Mouse (Mus musculus): ENCODE data around the gene Kcnj12. TPM values are rescaled to one million over a fixed set of nuclear protein-coding genes. Genes with fewer than 3 reads are reported as not detected.

The Kcnj12 gene
- total and polyA plus RNA-seq, 3 experiments = 26.7 to 35.7 (median 29.5) TPM

DNA sequence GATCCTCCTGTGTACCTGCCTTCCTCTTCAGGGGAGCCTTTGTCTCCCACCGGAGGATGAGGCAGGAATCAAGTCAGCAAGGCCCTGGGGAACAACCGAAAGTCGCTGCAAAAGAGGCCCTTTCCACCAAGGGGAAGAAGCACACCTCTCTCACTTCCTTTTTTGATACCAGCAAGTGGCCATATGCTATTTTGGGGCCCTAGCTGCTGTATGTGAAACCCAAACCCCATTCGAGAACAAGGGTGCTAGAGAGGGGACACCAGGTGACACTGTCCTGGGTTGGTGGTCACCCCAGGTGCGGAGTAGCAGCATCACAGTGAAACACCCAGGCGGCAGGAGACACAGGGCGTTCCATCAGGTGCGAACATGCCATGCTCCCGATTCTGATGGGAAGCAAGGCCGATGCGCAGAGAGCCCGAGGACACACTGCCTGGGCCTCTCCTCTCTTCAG, 86.6 kb downstream of the Kcnj12 start:
- Histone ChIP-seq H3K4me3 (no peak overlapping the region), H3K4me1 (ENCODE audit: control insufficient read depth, insufficient read depth, low read length) (no peaks in the 10 kb centered on the region), H3K27ac (no peak overlapping the region), H3K36me3 (ENCODE audit: control insufficient read depth, insufficient read depth, low read length) (no peaks in the 10 kb centered on the region), H3K9ac (ENCODE audit: low read depth, low read length) (no peak overlapping the region), H3K79me2 (replicated peaks; ENCODE audit: control insufficient read depth, insufficient read depth, low read length) (no peaks in the 10 kb centered on the region), H3K27me3 (ENCODE audit: control insufficient read depth, insufficient read depth, low read length) (no peaks in the 10 kb centered on the region)
- intact Hi-C loops (cut with DNase I) = loop anchor here (5.0 to 10.0 kb wide), 3 partner anchors 278 to 734 kb away; no protein-coding TSS in a partner anchor
- peak in 1 of 2 experiments; percentile 28 for DNase-seq
- 76% methylated on average over 12 of the region's 12 CpGs for WGBS
- TF ChIP-seq POLR2A (IDR thresholded peaks at IDR 0.05; ENCODE audit: insufficient read depth, low read depth, low read length) = no peak
- no peak for TF ChIP-seq EP300 (IDR thresholded peaks at IDR 0.05; ENCODE audit: insufficient read depth, low read depth, low read length)
- TF ChIP-seq CTCF (IDR thresholded peaks at IDR 0.05) = no peak

- Histone ChIP-seq H3K27me3 (ENCODE audit: control insufficient read depth, insufficient read depth, low read length) (no peaks in the 10 kb centered on the region), H3K4me3 (no peak overlapping the region), H3K36me3 (ENCODE audit: control insufficient read depth, insufficient read depth, low read length) (no peaks in the 10 kb centered on the region), H3K4me1 (ENCODE audit: control insufficient read depth, insufficient read depth, low read length) (no peaks in the 10 kb centered on the region), H3K79me2 (replicated peaks; ENCODE audit: control insufficient read depth, insufficient read depth, low read length) (no peaks in the 10 kb centered on the region), H3K27ac (no peak overlapping the region), H3K9ac (ENCODE audit: low read depth, low read length) (no peak overlapping the region)
- TF ChIP-seq EP300 (IDR thresholded peaks at IDR 0.05; ENCODE audit: insufficient read depth, low read depth, low read length) (no peak), POLR2A (IDR thresholded peaks at IDR 0.05; ENCODE audit: insufficient read depth, low read depth, low read length) (no peak), CTCF (IDR thresholded peaks at IDR 0.05) (no peak)
- DNase-seq = no peak
- WGBS = 73% methylated on average over 6 of the region's 6 CpGs
- intact Hi-C loops (cut with DNase I) = loop anchor here (5.0 to 10.0 kb wide), 3 partner anchors 278 to 735 kb away; no protein-coding TSS in a partner anchor
These were observed 87.3 kb downstream of the Kcnj12 start for GRCm38 (mm10) chr11:61109707-61110106.

DNA sequence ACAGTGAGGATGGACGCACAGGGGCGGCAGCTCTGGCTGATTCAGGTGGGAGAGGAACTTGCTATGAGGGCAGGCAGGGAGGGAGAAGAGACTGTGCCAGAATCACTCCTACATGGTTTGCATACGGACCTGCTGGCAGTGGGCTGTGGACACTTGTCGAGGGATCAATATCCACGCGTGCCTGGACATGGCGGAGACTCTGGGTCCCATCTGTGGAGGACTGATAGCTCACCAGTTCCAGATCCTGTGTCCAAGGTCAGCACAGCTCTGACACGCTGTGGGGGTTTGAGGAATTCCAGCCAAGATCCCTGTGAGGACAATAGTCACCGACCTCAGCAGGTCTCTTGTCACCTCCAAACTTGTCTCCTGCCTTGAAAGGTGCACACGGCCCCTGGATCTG, 87.7 kb downstream of the Kcnj12 start:
- intact Hi-C loops (cut with DNase I) = no loop called here
- H3K36me3 ChIP-seq (ENCODE audit: control insufficient read depth, insufficient read depth, low read length) = no peaks in the 10 kb centered on the region
- H3K4me1 ChIP-seq (ENCODE audit: control insufficient read depth, insufficient read depth, low read length) = no peaks in the 10 kb centered on the region
- H3K4me3 ChIP-seq = no peak overlapping the region
- H3K9ac ChIP-seq (ENCODE audit: low read depth, low read length) = no peak overlapping the region
- H3K27me3 ChIP-seq (ENCODE audit: control insufficient read depth, insufficient read depth, low read length) = no peaks in the 10 kb centered on the region
- TF ChIP-seq POLR2A (IDR thresholded peaks at IDR 0.05; ENCODE audit: insufficient read depth, low read depth, low read length) = no peak
- no peak for TF ChIP-seq CTCF (IDR thresholded peaks at IDR 0.05)
- TF ChIP-seq EP300 (IDR thresholded peaks at IDR 0.05; ENCODE audit: insufficient read depth, low read depth, low read length) = no peak
- no peaks in the 10 kb centered on the region for H3K79me2 ChIP-seq (replicated peaks; ENCODE audit: control insufficient read depth, insufficient read depth, low read length)
- WGBS = 66% methylated on average over 10 of the region's 10 CpGs
- DNase-seq = no peak
- no peak overlapping the region for H3K27ac ChIP-seq

DNA sequence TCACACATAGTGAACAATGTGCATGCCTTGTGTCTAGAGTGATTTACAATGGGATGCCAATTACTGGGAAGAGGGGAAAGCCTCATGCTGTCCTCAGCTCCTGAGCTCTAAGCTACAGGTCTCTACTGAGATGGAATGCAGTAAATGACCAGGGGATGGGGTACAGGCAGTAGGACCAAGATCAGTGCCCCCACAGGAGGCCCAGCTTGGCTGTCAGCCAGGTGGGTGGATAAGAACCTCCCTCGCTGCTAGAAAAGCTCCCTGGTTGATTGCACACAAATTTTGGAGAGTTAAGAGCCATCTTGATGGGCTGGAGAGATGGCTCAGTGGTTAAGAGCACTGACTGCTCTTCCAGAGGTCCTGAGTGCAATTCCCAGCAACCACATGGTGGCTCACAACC, 88.6 kb downstream of the Kcnj12 start:
- intact Hi-C loops (cut with DNase I) = no loop called here
- no peaks in the 10 kb centered on the region for H3K27me3 ChIP-seq (ENCODE audit: control insufficient read depth, insufficient read depth, low read length)
- WGBS = 50% methylated on average over 1 of the region's 1 CpGs
- H3K4me3 ChIP-seq = no peak overlapping the region
- no peak for TF ChIP-seq EP300 (IDR thresholded peaks at IDR 0.05; ENCODE audit: insufficient read depth, low read depth, low read length)
- H3K4me1 ChIP-seq (ENCODE audit: control insufficient read depth, insufficient read depth, low read length) = no peaks in the 10 kb centered on the region; the same call in 1 of the 2 replicates
- no peak for DNase-seq
- H3K9ac ChIP-seq (ENCODE audit: low read depth, low read length) = no peak overlapping the region
- no peak overlapping the region for H3K27ac ChIP-seq
- H3K79me2 ChIP-seq (replicated peaks; ENCODE audit: control insufficient read depth, insufficient read depth, low read length) = no peaks in the 10 kb centered on the region
- H3K36me3 ChIP-seq (ENCODE audit: control insufficient read depth, insufficient read depth, low read length) = no peaks in the 10 kb centered on the region

GRCm38 (mm10) chr11:61111472-61111871, 89.1 kb downstream of the Kcnj12 start:
- 90% methylated on average over 4 of the region's 4 CpGs for WGBS
- no peaks in the 10 kb centered on the region; the same call in 1 of the 2 replicates for H3K27me3 ChIP-seq (ENCODE audit: control insufficient read depth, insufficient read depth, low read length)
- no peaks in the 10 kb centered on the region for H3K79me2 ChIP-seq (replicated peaks; ENCODE audit: control insufficient read depth, insufficient read depth, low read length)
- TF ChIP-seq EP300 (IDR thresholded peaks at IDR 0.05; ENCODE audit: insufficient read depth, low read depth, low read length) = no peak
- TF ChIP-seq POLR2A (IDR thresholded peaks at IDR 0.05; ENCODE audit: insufficient read depth, low read depth, low read length) = no peak
- TF ChIP-seq CTCF (IDR thresholded peaks at IDR 0.05) = no peak
- no peaks in the 10 kb centered on the region for H3K36me3 ChIP-seq (ENCODE audit: control insufficient read depth, insufficient read depth, low read length)
- H3K4me3 ChIP-seq = no peak overlapping the region
- H3K4me1 ChIP-seq (ENCODE audit: control insufficient read depth, insufficient read depth, low read length) = no peaks in the 10 kb centered on the region; the same call in 1 of the 2 replicates
- DNase-seq = no peak
- intact Hi-C loops (cut with DNase I) = no loop called here
- no peak overlapping the region for H3K27ac ChIP-seq
- H3K9ac ChIP-seq (ENCODE audit: low read depth, low read length) = no peak overlapping the region

DNA sequence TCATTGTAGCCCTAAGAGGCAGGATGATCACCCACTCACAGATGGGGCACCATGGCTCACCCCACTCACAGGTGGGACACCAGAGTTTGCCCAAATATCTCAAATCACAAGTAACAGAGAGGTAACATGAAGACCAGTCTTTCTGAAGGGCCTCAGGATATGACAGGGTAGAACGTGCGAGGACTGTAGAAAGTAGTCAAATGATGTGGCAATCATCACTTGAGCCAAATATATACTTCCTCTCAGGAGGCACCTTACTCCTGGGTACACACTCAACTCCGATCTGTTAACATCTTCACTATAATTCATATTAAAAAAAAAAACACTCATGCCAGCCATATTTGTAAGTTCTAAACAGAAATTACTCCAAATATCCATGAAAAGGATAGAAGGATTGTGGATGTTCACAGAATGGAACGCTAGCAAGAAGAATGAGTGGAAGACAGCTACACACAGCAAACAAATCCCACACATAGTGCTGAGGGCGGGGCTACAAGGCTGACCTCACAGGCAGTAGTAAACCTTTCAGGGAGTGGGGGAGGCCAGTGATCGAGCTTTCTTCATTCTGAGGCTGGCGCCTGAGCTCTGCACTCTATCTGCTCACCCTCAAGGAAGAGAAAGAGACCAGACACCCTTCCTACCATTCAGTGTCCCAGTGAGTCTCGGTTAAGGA, 90.1 kb downstream of the Kcnj12 start:
- Histone ChIP-seq H3K27ac (no peak overlapping the region), H3K4me3 (no peak overlapping the region), H3K9ac (ENCODE audit: low read depth, low read length) (no peak overlapping the region), H3K79me2 (replicated peaks; ENCODE audit: control insufficient read depth, insufficient read depth, low read length) (no peaks in the 10 kb centered on the region), H3K36me3 (ENCODE audit: control insufficient read depth, insufficient read depth, low read length) (no peaks in the 10 kb centered on the region), H3K4me1 (ENCODE audit: control insufficient read depth, insufficient read depth, low read length) (no peaks in the 10 kb centered on the region; the same call in 1 of the 2 replicates), H3K27me3 (ENCODE audit: control insufficient read depth, insufficient read depth, low read length) (no peaks in the 10 kb centered on the region; the same call in 1 of the 2 replicates)
- no peak for TF ChIP-seq EP300 (IDR thresholded peaks at IDR 0.05; ENCODE audit: insufficient read depth, low read depth, low read length)
- TF ChIP-seq CTCF (IDR thresholded peaks at IDR 0.05) = no peak
- no peak for TF ChIP-seq POLR2A (IDR thresholded peaks at IDR 0.05; ENCODE audit: insufficient read depth, low read depth, low read length)
- 69% methylated on average over 8 of the region's 8 CpGs for WGBS
- DNase-seq = no peak
- intact Hi-C loops (cut with DNase I) = no loop called here
